Mouse (Mus musculus) right cerebral cortex, postnatal 4 days (tissue): ENCODE results near the gene Gm17490.
"Not testable (repeated sequence)": the region's sequence is repeated elsewhere in the genome, so short reads cannot be mapped to it uniquely, and the experiment has no call there.

ENCODE experiments used
- DNase-seq: peaks from one replicate; pipeline ENCODE4 v3.0.0-alpha.2; 2022

Gm17490 gene

GRCm38 (mm10) chr2:11623726-11624125 lies 2.3 kb downstream of the Gm17490 start:
- no peak for DNase-seq

- DNase-seq: no peak
Observed at GRCm38 (mm10) chr2:11623173-11623572, 2.9 kb downstream of the Gm17490 start.

- no peak for DNase-seq
Observed at GRCm38 (mm10) chr2:11619598-11619997, 6.5 kb downstream of the Gm17490 start.

- no peak for DNase-seq
Observed at GRCm38 (mm10) chr2:11616846-11617245, 9.2 kb downstream of the Gm17490 start.

- DNase-seq: not testable (repeated sequence)
Observed at GRCm38 (mm10) chr2:11612939-11613338, 13.1 kb downstream of the Gm17490 start.

- DNase-seq: not testable (repeated sequence)
Observed at GRCm38 (mm10) chr2:11606718-11607117, 19.3 kb downstream of the Gm17490 start.

- DNase-seq: no peak
Observed at GRCm38 (mm10) chr2:11604911-11605310, 21.2 kb downstream of the Gm17490 start.

- DNase-seq: no peak
Observed at GRCm38 (mm10) chr2:11604053-11604452, 22.0 kb downstream of the Gm17490 start, which contains the start of gene Rbm17. Gene Rbm17, minus strand, starts transcription at chr2:11604153.

- DNase-seq: peak; percentile 96
Observed at GRCm38 (mm10) chr2:11602506-11603489, 23.3 kb downstream of the Gm17490 start.

GRCm38 (mm10) chr2:11601795-11602194 lies 24.3 kb downstream of the Gm17490 start:
- no peak for DNase-seq

GRCm38 (mm10) chr2:11597906-11598305 lies 28.2 kb downstream of the Gm17490 start:
- no peak for DNase-seq

GRCm38 (mm10) chr2:11596690-11597089 lies 29.4 kb downstream of the Gm17490 start:
- DNase-seq: no peak

- DNase-seq: no peak
Observed at GRCm38 (mm10) chr2:11587996-11588395, 38.1 kb downstream of the Gm17490 start.

GRCm38 (mm10) chr2:11579399-11579798 lies 46.7 kb downstream of the Gm17490 start:
- no peak for DNase-seq

- no peak for DNase-seq
Observed at GRCm38 (mm10) chr2:11578187-11578586, 47.9 kb downstream of the Gm17490 start.
